Mouse (Mus musculus) lung, embryonic 16.5 days (tissue): ENCODE results near the gene Ears2. TPM values are rescaled to one million over a fixed set of nuclear protein-coding genes. Genes with fewer than 3 reads are reported as not detected.

Source experiments
- ATAC-seq: fragments of 200-750 bp; cut with Nextera tagmentation; 2 replicates; pipeline ENCODE4 v1.8.0; 2017; ENCODE audit warnings: low read depth, mild to moderate bottlenecking, moderate library complexity
- H3K27ac ChIP-seq: fragments of 300-500 bp; sonication (generic); 2 replicates; pipeline ENCODE4 v1.5.1; 2014; ENCODE audit warnings: mild to moderate bottlenecking, control low read depth, low read length
- H3K27me3 ChIP-seq: fragments of 300-500 bp; sonication (generic); 2 replicates; pipeline ENCODE4 v1.6.1; 2014; ENCODE audit warnings: low read depth, low read length, mixed read lengths; ENCODE audit not compliant: control insufficient read depth, insufficient read depth
- H3K36me3 ChIP-seq: fragments of 300-500 bp; sonication (generic); 2 replicates; pipeline ENCODE4 v1.6.1; 2014; ENCODE audit warnings: low read length; ENCODE audit not compliant: control insufficient read depth, insufficient read depth
- H3K4me1 ChIP-seq: fragments of 300-500 bp; sonication (generic); replicated peaks from 2 replicates; pipeline ENCODE4 v1.6.1; 2014; ENCODE audit warnings: low read length, mixed read lengths; ENCODE audit not compliant: control insufficient read depth, insufficient read depth
- H3K4me2 ChIP-seq: fragments of 300-500 bp; sonication (generic); 2 replicates; pipeline ENCODE4 v1.6.1; 2014; ENCODE audit warnings: low read depth, low read length, control low read depth
- H3K4me3 ChIP-seq: fragments of 300-500 bp; sonication (generic); 2 replicates; pipeline ENCODE4 v1.5.1; 2014; ENCODE audit warnings: mild to moderate bottlenecking, low read length, control low read depth
- H3K9ac ChIP-seq: fragments of 300-500 bp; sonication (generic); 2 replicates; pipeline ENCODE4 v1.6.1; 2014; ENCODE audit warnings: low read length, control low read depth
- H3K9me3 ChIP-seq: fragments of 300-500 bp; sonication (generic); 2 replicates; pipeline ENCODE4 v1.6.1; 2016; ENCODE audit warnings: low read length; ENCODE audit not compliant: control insufficient read depth
- WGBS: fragments of 180-500 bp; shearing (Covaris S2); extraction: QIAGEN DNeasy Blood & Tissue Kit; methylation state at CpG from one replicate; pipeline ENCODE4 v1.1.7; 2014; 5-methylcytosine and 5-hydroxymethylcytosine counted together
- polyA plus RNA-seq: library from polyadenylated mRNA; unstranded; fragments of >200 nt; fragmentation: Nextera tagmentation; extraction: Ambion mirVana; gene quantifications from 2 replicates; pipeline ENCODE4 v1.2.1, GENCODE M21; 2015

The Ears2 gene
- polyA plus RNA-seq, 1 experiment from 2014 or later, result 12.8 TPM

DNA sequence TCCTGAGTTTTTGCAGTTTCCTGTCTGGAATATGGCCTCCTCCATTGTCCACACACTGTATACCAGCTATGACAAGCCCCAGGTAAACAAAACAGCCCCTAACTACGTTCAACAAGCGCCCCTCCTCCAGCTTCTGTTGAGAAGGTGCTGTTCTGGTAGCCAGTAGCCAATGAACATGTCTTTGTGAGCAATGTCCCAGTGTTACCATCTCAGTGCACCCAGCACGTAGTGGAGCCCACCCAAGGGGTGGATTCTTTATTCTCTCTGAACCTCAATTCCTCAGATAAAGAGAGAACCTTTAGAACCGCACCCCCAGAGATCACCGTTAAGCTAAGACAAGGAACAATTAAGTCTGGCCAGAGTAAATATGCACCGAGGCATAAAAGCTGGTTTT is 46.8 kb downstream of the Ears2 start:
- Histone ChIP-seq H3K27ac (peak overlapping the region; percentile 68), H3K4me3 (peak overlapping the region; percentile 63), H3K27me3 (no peaks in the 10 kb centered on the region), H3K9ac (peak overlapping the region; percentile 70), H3K4me1 (peaks cover 20% of the 10 kb centered on the region), H3K36me3 (no peaks in the 10 kb centered on the region), H3K4me2 (peak overlapping the region; percentile 76), H3K9me3 (no peaks in the 10 kb centered on the region)
- ATAC-seq, result peak; percentile 18
- 2% methylated on average over 6 of the region's 6 CpGs for WGBS

DNA sequence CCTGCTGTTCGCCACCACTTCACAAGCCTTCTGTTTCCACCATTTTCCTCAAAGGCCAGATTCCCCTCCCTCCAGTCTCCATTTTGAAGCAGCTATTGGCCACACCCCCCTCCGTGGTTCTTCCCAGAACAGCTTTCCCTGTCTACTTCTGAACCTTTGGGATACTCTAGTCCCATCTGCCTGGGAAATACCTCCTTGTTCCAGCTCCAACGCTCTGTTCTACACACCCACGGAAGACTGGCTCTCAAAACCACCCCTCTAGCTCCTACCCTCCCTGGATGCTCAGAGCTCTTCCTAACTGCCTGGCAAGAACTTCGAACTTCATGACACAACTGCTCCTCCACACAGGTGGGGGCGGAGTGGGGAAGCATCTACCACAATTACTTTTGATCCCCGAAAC is 48.1 kb downstream of the Ears2 start:
- ATAC-seq, result no peak
- H3K9ac ChIP-seq, result no peak overlapping the region
- H3K4me3 ChIP-seq, result no peak overlapping the region
- H3K36me3 ChIP-seq, result no peaks in the 10 kb centered on the region
- 80% methylated on average over 7 of the region's 7 CpGs for WGBS
- H3K4me1 ChIP-seq, result peaks cover 21% of the 10 kb centered on the region
- peak overlapping the region; percentile 21 for H3K4me2 ChIP-seq
- H3K9me3 ChIP-seq, result no peaks in the 10 kb centered on the region
- H3K27ac ChIP-seq, result no peak overlapping the region
- H3K27me3 ChIP-seq, result no peaks in the 10 kb centered on the region

DNA sequence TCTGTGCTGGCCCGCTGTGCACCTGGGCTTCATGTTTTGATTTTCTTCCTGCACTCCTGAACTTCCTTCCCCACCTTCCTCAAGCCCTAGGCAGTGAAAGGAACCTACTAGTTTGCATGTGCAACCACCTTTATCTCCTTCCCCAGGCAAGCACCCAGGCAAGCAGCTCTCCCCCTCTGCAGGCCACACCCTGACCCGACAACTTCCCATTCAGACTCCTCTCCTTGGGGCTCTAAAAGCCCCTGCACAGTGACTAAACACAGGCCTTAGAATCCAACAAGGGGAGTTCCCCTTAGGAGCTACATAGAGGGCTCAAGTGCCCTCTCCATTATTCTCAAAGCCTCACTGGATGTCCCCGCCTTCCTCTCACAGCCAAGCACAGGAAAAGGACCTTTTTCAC is 48.8 kb downstream of the Ears2 start:
- no peak overlapping the region for H3K4me3 ChIP-seq
- peak; percentile 31 for ATAC-seq
- no peaks in the 10 kb centered on the region for H3K27me3 ChIP-seq
- peak overlapping the region; percentile 40 for H3K27ac ChIP-seq
- H3K4me2 ChIP-seq, result no peak overlapping the region
- no peaks in the 10 kb centered on the region for H3K9me3 ChIP-seq
- no peak overlapping the region for H3K9ac ChIP-seq
- no peaks in the 10 kb centered on the region for H3K36me3 ChIP-seq
- WGBS, result 46% methylated on average over 3 of the region's 3 CpGs
- H3K4me1 ChIP-seq, result peaks cover 21% of the 10 kb centered on the region

DNA sequence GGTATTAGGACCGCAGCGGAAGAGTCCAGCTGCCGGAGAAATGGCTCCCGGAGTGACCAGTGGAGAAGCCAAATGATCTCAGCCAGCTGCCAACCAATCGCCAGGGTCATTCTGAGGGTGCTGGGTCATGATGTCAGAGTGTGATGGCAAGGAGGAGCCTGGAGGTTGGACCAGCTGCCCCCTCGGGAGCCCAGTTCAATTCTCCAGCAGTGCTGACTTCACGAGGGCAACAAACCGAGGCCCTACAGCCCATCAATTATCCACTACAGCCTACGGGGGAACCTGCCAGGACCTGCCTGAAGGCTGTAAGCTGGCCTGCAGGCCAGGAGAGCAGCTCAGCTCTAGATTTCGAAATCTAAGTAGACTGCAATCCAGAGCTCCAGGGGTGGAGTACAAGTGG is 51.3 kb downstream of the Ears2 start:
- Histone ChIP-seq H3K4me3 (no peak overlapping the region), H3K4me2 (no peak overlapping the region), H3K27me3 (no peaks in the 10 kb centered on the region), H3K9me3 (no peaks in the 10 kb centered on the region), H3K9ac (no peak overlapping the region), H3K27ac (no peak overlapping the region), H3K36me3 (peaks cover 2% of the 10 kb centered on the region; the same call in 1 of the 2 replicates), H3K4me1 (peaks cover 21% of the 10 kb centered on the region)
- 40% methylated on average over 10 of the region's 10 CpGs for WGBS
- no peak for ATAC-seq

DNA sequence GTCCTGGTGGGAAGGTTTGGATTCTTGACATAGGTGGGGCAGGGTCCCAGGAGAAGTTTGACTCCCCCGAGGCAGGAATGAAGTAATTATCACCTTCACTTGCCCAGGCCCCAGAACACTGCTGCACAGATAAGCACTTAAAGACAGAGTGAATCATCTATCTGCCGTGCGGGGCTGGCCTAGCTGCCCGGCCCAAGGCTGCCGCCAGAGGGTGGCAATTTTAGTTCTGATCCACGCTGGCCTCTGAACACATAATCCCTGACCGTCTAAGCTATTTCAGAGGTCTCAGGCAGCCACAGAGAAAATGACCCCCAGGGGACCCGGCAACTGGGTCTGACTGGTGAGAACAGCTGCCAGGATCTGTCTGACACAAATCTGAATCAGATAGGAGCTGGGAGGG is 52.0 kb downstream of the Ears2 start:
- H3K9me3 ChIP-seq, result no peaks in the 10 kb centered on the region
- H3K4me1 ChIP-seq, result peaks cover 21% of the 10 kb centered on the region
- H3K27ac ChIP-seq, result no peak overlapping the region
- H3K4me3 ChIP-seq, result no peak overlapping the region
- WGBS, result 39% methylated on average over 8 of the region's 8 CpGs
- no peak overlapping the region for H3K4me2 ChIP-seq
- H3K36me3 ChIP-seq, result peaks cover 5% of the 10 kb centered on the region; the same call in 1 of the 2 replicates
- H3K9ac ChIP-seq, result no peak overlapping the region
- no peaks in the 10 kb centered on the region for H3K27me3 ChIP-seq
- ATAC-seq, result peak; percentile 36; the same call in 1 of the 2 replicates

DNA sequence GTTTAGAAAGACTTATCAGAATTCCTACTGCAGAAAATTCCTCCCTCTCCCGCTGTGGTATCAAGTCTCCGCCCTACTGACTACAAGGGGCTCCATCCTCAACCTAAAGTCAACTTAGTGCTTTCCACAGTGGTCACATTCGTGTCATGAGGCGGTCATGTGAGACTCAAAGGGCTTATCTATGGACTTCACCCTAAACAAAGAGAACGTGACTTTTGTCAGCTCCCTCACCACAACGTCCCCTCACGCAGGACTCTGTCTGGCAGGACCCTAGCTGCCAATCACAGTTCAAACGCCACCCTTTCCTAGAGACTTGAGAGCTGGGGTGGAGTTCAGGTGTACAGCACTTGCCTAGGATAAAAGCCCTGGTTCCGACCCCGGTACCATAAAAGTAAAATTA is 54.1 kb downstream of the Ears2 start:
- Histone ChIP-seq H3K4me2 (no peak overlapping the region), H3K9ac (no peak overlapping the region), H3K27ac (no peak overlapping the region), H3K27me3 (no peaks in the 10 kb centered on the region), H3K4me3 (no peak overlapping the region), H3K36me3 (peaks cover 7% of the 10 kb centered on the region; the same call in 1 of the 2 replicates), H3K4me1 (peaks cover 4% of the 10 kb centered on the region; the same call in 1 of the 2 replicates), H3K9me3 (no peaks in the 10 kb centered on the region)
- WGBS, result 69% methylated on average over 10 of the region's 10 CpGs
- no peak for ATAC-seq

DNA sequence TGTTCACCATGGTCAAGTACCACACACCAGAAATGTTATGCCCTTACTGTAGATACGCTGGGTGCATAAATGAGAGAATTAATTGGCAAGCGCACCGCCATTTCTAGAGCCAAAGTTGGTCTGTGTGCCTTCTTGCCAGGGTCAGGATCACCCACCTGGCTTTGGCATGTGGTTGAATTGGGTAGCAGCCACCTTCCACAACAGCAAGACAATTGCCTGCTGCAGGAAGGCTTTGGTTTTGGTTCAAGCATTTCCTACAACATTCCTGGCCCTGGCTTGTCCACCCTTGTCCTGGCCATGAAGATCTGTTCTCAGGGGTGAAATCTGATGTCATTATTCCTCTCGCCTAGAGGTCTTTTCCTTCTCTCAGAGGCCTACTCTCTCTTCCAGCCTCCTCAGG is 54.7 kb downstream of the Ears2 start:
- H3K4me2 ChIP-seq, result no peak overlapping the region
- peaks cover 7% of the 10 kb centered on the region; the same call in 1 of the 2 replicates for H3K36me3 ChIP-seq
- H3K4me3 ChIP-seq, result no peak overlapping the region
- H3K27me3 ChIP-seq, result no peaks in the 10 kb centered on the region
- H3K4me1 ChIP-seq, result peaks cover 4% of the 10 kb centered on the region; the same call in 1 of the 2 replicates
- WGBS, result 94% methylated on average over 4 of the region's 4 CpGs
- no peaks in the 10 kb centered on the region for H3K9me3 ChIP-seq
- no peak overlapping the region for H3K27ac ChIP-seq
- no peak overlapping the region for H3K9ac ChIP-seq
- ATAC-seq, result no peak

DNA sequence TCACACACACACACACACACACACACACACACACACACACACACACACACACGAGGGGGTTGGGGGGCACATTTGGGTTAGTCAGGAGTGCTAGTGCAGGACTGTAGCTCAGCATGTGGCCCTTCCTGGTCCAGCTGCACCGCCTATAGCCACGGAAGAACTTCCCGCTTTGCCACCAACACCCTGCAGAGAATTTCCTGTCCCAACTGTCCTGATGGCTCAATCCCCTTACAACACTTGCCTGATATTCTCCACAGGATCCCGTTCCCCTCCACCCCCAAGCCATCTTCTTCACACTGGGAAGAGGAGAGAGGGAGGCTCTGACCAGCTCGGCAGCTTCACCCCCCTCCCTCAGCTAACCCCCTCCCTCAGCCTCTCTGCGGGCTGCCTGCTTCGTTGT is 66.7 kb downstream of the Ears2 start:
- Histone ChIP-seq H3K9ac (no peak overlapping the region), H3K4me3 (no peak overlapping the region), H3K27ac (no peak overlapping the region), H3K36me3 (peaks cover 34% of the 10 kb centered on the region), H3K9me3 (no peaks in the 10 kb centered on the region), H3K4me2 (no peak overlapping the region), H3K4me1 (no peaks in the 10 kb centered on the region), H3K27me3 (no peaks in the 10 kb centered on the region)
- WGBS, result 75% methylated on average over 8 of the region's 8 CpGs
- no peak for ATAC-seq

DNA sequence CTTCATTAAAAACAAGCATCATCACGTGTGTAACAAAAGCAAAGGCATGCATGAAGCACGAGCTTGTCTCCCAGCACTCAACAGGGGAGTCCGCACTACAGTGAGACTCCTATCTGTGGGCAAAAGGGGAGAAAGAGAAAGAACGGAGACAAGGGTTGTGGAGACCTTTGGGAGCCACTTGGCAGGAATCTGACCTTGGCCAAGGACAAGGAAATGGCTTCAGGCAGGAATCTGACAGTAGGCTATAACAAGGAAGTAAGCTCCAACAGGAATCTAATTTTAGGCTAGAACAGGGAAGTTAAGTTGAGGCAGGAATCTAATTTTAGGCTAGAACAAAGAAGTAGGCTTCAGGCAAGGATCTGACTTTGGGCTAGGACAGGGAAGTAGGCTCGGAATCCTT is 71.1 kb downstream of the Ears2 start:
- Histone ChIP-seq H3K4me3 (no peak overlapping the region), H3K27me3 (no peaks in the 10 kb centered on the region), H3K4me2 (no peak overlapping the region), H3K9ac (no peak overlapping the region), H3K36me3 (peaks cover 42% of the 10 kb centered on the region), H3K27ac (no peak overlapping the region), H3K9me3 (no peaks in the 10 kb centered on the region), H3K4me1 (no peaks in the 10 kb centered on the region)
- ATAC-seq, result no peak
- WGBS, result 84% methylated on average over 5 of the region's 5 CpGs
